Mouse (Mus musculus) lung, postnatal 0 days (tissue): ENCODE data around the gene Aph1b.

Experiments used
- CTCF ChIP-seq: IDR thresholded peaks from 2 replicates; pipeline ENCODE4 v1.5.1; 2016; ENCODE audit warnings: antibody characterized with exemption, mild to moderate bottlenecking
- EP300 ChIP-seq: IDR thresholded peaks from 2 replicates; pipeline ENCODE4 v1.6.1; 2016; ENCODE audit warnings: antibody characterized with exemption, mild to moderate bottlenecking, control low read depth

DNA sequence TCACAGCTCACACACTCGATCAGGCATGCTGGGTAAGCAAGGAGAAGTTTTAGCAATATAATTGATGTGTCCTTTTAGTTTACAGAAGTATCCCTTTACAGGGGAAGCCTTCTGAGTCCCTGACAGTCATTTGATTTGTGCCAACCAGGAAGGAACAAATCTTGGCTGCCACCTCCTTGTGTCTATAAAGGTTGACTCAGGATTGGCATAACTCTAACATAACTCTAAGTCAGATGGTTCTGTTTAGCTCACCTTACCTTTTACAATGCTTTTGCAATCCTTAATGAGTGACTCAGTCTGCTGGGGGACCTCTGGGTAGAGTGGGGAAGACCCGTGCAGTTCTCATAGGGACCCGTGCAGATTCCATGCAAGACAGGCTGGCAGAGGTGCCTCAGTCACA lies 69.7 kb downstream of the Aph1b start:
- no peak for TF ChIP-seq CTCF
- TF ChIP-seq EP300 = no peak
